Mouse (Mus musculus) ES-Bruce4 (cell line): ENCODE results near the gene Fcgrt. TPM values are rescaled to one million over a fixed set of nuclear protein-coding genes. Genes with fewer than 3 reads are reported as not detected.

Source experiments
- H3K27ac ChIP-seq: 2 replicates; pipeline ENCODE4 v1.5.1; 2012; ENCODE audit warnings: low read length, inconsistent platforms; ENCODE audit not compliant: insufficient read depth
- H3K27me3 ChIP-seq: 2 replicates; pipeline ENCODE4 v1.6.1; 2012; ENCODE audit warnings: mild to moderate bottlenecking, low read length, inconsistent platforms; ENCODE audit not compliant: control insufficient read depth, poor library complexity, insufficient read depth, severe bottlenecking
- H3K36me3 ChIP-seq: 2 replicates; pipeline ENCODE4 v1.6.1; 2012; ENCODE audit warnings: inconsistent platforms, mild to moderate bottlenecking, low read length, moderate library complexity; ENCODE audit not compliant: control insufficient read depth, poor library complexity, insufficient read depth, severe bottlenecking
- H3K4me1 ChIP-seq: one replicate; pipeline ENCODE4 v1.8.1; 2011; ENCODE audit warnings: low read length; ENCODE audit not compliant: control insufficient read depth, insufficient read depth
- H3K4me3 ChIP-seq: 2 replicates; pipeline ENCODE4 v1.5.1; 2011; ENCODE audit warnings: low read depth, mild to moderate bottlenecking, low read length
- H3K9ac ChIP-seq: 2 replicates; pipeline ENCODE4 v1.6.1; 2012; ENCODE audit warnings: low read depth, mild to moderate bottlenecking, inconsistent platforms; ENCODE audit not compliant: poor library complexity, severe bottlenecking
- H3K9me3 ChIP-seq: replicated peaks from 2 replicates; pipeline ENCODE4 v1.6.1; 2012; ENCODE audit warnings: mild to moderate bottlenecking, low read length, inconsistent platforms; ENCODE audit not compliant: control insufficient read depth, poor library complexity, insufficient read depth, severe bottlenecking
- CTCF ChIP-seq: IDR thresholded peaks from one replicate; pipeline ENCODE4 v1.8.1; 2011; ENCODE audit warnings: low read depth, low read length
- EP300 ChIP-seq: IDR thresholded peaks from 2 replicates; pipeline ENCODE4 v1.6.1; 2011; ENCODE audit warnings: low read depth, low read length; ENCODE audit not compliant: insufficient read depth
- POLR2A ChIP-seq: IDR thresholded peaks from one replicate; pipeline ENCODE4 v1.8.1; 2011; ENCODE audit warnings: low read length; ENCODE audit not compliant: insufficient read depth
- polyA plus RNA-seq: library from polyadenylated mRNA; stranded (reverse); fragments of >200 nt; gene quantifications from 2 replicates; pipeline ENCODE4 v1.2.4, GENCODE M21; 2011; ENCODE audit warnings: low read depth; ENCODE audit not compliant: missing spikeins, insufficient read depth, insufficient read length

Fcgrt gene
- polyA plus RNA-seq, 1 experiment = 2.0 TPM

DNA sequence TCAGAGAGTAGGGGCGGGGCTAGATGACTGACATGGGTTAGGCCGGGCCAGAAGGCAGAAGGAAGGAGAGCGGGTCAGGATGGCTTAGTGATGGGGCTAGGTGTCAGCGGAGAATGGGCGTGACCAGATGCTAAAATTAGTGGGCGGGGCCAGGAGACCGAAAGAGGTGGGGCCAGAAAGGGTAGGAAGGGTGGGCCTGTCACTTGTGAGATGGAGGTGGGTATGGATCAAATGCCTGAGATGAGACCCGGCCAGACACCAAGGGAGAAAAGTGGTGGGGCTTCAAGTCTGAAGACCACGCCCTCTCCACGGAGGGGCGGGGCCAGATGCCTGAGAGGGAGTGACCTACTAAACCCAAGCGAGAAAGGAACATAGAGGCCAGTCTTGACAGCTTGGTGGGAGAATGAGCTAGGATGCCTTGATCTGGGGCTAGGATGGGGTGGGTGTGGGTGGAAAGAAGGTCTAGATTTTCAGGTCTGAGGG is 30.9 kb upstream of the Fcgrt start:
- no peak overlapping the region; the same call in 1 of the 2 replicates for H3K4me3 ChIP-seq
- H3K27me3 ChIP-seq = no peaks in the 10 kb centered on the region
- TF ChIP-seq EP300 (no peak), POLR2A (no peak), CTCF (no peak)
- no peaks in the 10 kb centered on the region for H3K36me3 ChIP-seq
- no peak overlapping the region for H3K9ac ChIP-seq
- H3K4me1 ChIP-seq = no peaks in the 10 kb centered on the region
- no peak overlapping the region for H3K27ac ChIP-seq
- H3K9me3 ChIP-seq = no peaks in the 10 kb centered on the region

DNA sequence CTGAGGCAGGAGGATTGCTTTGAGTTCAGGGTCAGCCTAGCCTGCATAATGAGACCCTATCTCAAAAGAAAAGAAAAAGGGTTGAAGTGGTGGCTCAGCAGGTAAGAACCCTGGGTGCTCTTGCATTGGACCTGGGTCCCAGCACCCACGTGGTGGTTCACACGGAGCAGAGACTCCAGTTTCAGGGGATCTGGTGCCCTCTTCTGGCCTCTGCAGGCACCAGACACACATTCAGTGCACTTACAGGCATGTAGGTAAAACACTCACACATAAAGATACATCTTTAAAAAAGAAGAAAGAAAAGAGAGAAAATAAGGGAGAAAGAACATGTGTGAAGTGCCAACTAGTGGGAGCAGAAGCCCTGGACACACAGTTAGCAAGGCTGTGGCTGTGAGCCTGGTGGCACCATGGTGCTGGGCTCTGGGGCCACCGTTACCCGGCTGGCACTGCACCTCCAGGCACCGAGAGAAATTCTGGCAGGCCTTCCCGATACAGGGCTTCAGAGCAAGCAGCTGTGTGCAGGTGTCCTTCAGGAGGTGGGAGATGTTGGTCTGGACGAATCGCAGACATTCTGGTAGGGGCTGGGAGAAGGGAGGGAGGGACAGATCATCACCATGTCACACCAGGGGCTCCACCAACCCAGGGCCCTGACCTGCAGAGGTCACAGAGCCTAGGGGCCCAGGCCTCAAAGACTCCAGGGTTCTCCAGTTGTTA is 30.0 kb upstream of the Fcgrt start:
- TF ChIP-seq EP300 (no peak), CTCF (peak; percentile 84), POLR2A (no peak)
- Histone ChIP-seq H3K9ac (no peak overlapping the region), H3K9me3 (no peaks in the 10 kb centered on the region)

DNA sequence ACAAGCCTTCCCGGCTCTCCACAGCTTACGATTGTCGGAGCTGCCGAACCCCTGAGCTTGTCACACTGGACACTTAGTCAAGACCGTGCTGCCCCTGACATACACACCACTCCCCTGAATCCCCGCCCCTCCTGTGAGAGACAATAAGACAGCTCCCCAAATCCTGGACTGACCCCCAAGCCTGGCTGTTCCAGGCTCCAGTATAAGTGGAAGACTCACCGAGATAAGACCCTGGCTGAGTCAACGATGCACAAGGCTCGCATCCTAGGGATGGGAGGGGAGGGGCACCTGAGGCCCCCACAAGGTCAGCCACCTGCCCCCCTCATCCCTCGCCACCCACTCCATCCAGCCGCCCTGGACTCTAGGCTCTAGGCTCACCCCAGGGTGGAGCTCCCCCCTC is 28.2 kb upstream of the Fcgrt start:
- no peaks in the 10 kb centered on the region for H3K27me3 ChIP-seq
- H3K9ac ChIP-seq = peak overlapping the region; percentile 50
- H3K4me1 ChIP-seq = no peaks in the 10 kb centered on the region
- TF ChIP-seq EP300 (no peak), CTCF (no peak), POLR2A (no peak)
- no peaks in the 10 kb centered on the region for H3K9me3 ChIP-seq
- no peak overlapping the region for H3K27ac ChIP-seq
- H3K4me3 ChIP-seq = peak overlapping the region; percentile 13
- H3K36me3 ChIP-seq = peaks cover 14% of the 10 kb centered on the region

More for the DNA sequence above, 30.0 kb upstream of the Fcgrt start:
- Histone ChIP-seq H3K27me3 (no peaks in the 10 kb centered on the region), H3K4me3 (no peak overlapping the region), H3K4me1 (no peaks in the 10 kb centered on the region), H3K36me3 (no peaks in the 10 kb centered on the region), H3K27ac (no peak overlapping the region)

DNA sequence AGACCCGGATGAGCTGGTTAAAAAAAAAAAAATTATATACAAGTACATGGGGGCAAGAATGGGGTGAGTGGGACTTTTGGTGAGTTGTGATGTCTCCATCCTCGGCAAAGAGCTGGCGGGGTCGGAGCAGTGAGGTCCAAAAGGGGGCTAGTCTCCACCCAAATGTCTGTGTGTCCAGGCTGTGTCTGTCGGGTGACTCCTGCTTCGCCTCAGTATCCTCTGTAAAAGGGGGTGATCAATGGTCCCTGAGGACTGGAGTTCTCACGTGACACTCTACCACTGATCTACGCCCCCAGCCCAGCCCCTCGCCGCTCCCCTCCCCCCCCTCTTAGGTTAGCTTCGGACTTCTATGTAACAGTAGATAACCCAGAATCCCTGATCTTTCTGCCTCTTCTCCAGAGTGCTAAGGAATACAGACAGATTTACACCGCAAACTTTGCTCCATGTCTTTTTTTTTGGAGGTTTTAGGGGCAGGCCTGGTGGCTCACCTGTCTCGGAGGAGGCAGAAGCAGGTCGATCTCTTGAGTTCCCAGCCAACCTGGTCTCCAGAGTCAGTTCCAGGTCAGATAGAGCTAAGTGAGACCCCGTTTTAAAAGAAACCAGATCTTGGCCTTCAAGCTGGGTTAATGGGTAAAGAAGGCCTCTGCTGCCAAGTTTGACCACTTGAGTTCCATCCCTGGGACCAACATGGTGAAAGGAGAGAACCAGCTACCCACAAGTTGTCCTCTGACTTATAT is 26.3 kb upstream of the Fcgrt start:
- no peaks in the 10 kb centered on the region for H3K9me3 ChIP-seq
- H3K4me3 ChIP-seq = peak overlapping the region; percentile 60
- H3K4me1 ChIP-seq = no peaks in the 10 kb centered on the region
- H3K27me3 ChIP-seq = no peaks in the 10 kb centered on the region
- H3K27ac ChIP-seq = peak overlapping the region; percentile 48
- TF ChIP-seq EP300 = no peak
- TF ChIP-seq CTCF = no peak
- TF ChIP-seq POLR2A = peak; percentile 66
- peaks cover 32% of the 10 kb centered on the region for H3K36me3 ChIP-seq
- H3K9ac ChIP-seq = peak overlapping the region; percentile 70

DNA sequence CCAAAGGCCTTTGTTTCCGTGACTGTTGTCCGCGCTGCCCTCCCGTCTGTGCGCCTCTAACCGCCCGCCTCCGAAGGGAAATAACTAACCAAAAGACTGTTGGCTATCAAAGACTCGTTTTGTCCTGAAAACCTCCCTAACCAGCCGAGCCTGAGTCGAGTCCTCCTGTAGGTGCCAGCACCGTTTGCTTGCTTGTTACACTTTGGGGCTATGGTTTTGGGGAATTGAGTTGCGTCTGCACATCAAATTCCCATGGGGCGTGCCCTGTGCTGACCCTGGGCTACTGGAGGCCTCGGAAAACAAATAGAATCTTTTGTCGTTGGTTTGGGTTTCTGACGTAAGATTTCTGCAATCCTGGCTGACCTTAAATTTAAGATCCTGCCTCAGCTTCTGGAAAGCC is 25.7 kb upstream of the Fcgrt start:
- H3K4me1 ChIP-seq = no peaks in the 10 kb centered on the region
- H3K4me3 ChIP-seq = peak overlapping the region; percentile 60
- peak overlapping the region; percentile 48 for H3K27ac ChIP-seq
- H3K9ac ChIP-seq = peak overlapping the region; percentile 70
- H3K9me3 ChIP-seq = no peaks in the 10 kb centered on the region
- TF ChIP-seq CTCF = no peak
- TF ChIP-seq EP300 = no peak
- no peak for TF ChIP-seq POLR2A
- H3K36me3 ChIP-seq = peaks cover 32% of the 10 kb centered on the region
- no peaks in the 10 kb centered on the region for H3K27me3 ChIP-seq
